Mouse (Mus musculus) embryonic facial prominence, embryonic 11.5 days (tissue): ENCODE results near the gene Lrmda. TPM values are rescaled to one million over a fixed set of nuclear protein-coding genes. Genes with fewer than 3 reads are reported as not detected.

ENCODE experiments used
- ATAC-seq: fragments of 200-750 bp; cut with Nextera tagmentation; replicated peaks from 2 replicates; pipeline ENCODE4 v1.8.0; 2017; ENCODE audit warnings: low read depth; ENCODE audit not compliant: insufficient number of reproducible peaks, low FRiP score, low TSS enrichment
- DNase-seq: peaks from one replicate; pipeline ENCODE4 v3.0.0-alpha.2; 2015; ENCODE audit warnings: low spot score
- H3K27ac ChIP-seq: fragments of 300-500 bp; sonication (generic); replicated peaks from 2 replicates; pipeline ENCODE4 v1.5.1; 2014; ENCODE audit warnings: mild to moderate bottlenecking, low read depth, low read length, control low read depth
- H3K27me3 ChIP-seq: fragments of 300-500 bp; sonication (generic); 2 replicates; pipeline ENCODE4 v1.6.1; 2014; ENCODE audit warnings: mild to moderate bottlenecking, low read length, moderate library complexity, mixed read lengths; ENCODE audit not compliant: control insufficient read depth, insufficient read depth
- H3K36me3 ChIP-seq: fragments of 300-500 bp; sonication (generic); replicated peaks from 2 replicates; pipeline ENCODE4 v1.6.1; 2014; ENCODE audit warnings: low read depth, mild to moderate bottlenecking, low read length, moderate library complexity, mixed read lengths; ENCODE audit not compliant: control insufficient read depth, insufficient read depth
- H3K4me1 ChIP-seq: fragments of 300-500 bp; sonication (generic); 2 replicates; pipeline ENCODE4 v1.6.1; 2014; ENCODE audit warnings: low read length, mixed read lengths; ENCODE audit not compliant: control insufficient read depth, insufficient read depth
- H3K4me2 ChIP-seq: fragments of 300-500 bp; sonication (generic); 2 replicates; pipeline ENCODE4 v1.6.1; 2014; ENCODE audit warnings: low read depth, mild to moderate bottlenecking, control low read depth, low read length, moderate library complexity
- H3K4me3 ChIP-seq: fragments of 300-500 bp; sonication (generic); 2 replicates; pipeline ENCODE4 v1.5.1; 2014; ENCODE audit warnings: low read depth, low read length, control low read depth
- H3K9ac ChIP-seq: fragments of 300-500 bp; sonication (generic); replicated peaks from 2 replicates; pipeline ENCODE4 v1.6.1; 2014; ENCODE audit warnings: mild to moderate bottlenecking, control low read depth, low read length
- H3K9me3 ChIP-seq: fragments of 300-500 bp; sonication (generic); replicated peaks from 2 replicates; pipeline ENCODE4 v1.6.1; 2016; ENCODE audit warnings: mild to moderate bottlenecking, low read length, inconsistent platforms, mixed read lengths; ENCODE audit not compliant: control insufficient read depth
- WGBS: fragments of 180-500 bp; shearing (Covaris S2); extraction: QIAGEN DNeasy Blood & Tissue Kit; methylation state at CpG from one replicate; pipeline ENCODE4 v1.1.7; 2014; 5-methylcytosine and 5-hydroxymethylcytosine counted together
- polyA plus RNA-seq: library from polyadenylated mRNA; unstranded; fragments of >200 nt; fragmentation: Nextera tagmentation; extraction: Ambion mirVana; gene quantifications from 2 replicates; pipeline ENCODE4 v1.2.1, GENCODE M21; 2014

Gene Lrmda
- polyA plus RNA-seq, 1 experiment from 2014 or later, result 0.22 TPM

DNA sequence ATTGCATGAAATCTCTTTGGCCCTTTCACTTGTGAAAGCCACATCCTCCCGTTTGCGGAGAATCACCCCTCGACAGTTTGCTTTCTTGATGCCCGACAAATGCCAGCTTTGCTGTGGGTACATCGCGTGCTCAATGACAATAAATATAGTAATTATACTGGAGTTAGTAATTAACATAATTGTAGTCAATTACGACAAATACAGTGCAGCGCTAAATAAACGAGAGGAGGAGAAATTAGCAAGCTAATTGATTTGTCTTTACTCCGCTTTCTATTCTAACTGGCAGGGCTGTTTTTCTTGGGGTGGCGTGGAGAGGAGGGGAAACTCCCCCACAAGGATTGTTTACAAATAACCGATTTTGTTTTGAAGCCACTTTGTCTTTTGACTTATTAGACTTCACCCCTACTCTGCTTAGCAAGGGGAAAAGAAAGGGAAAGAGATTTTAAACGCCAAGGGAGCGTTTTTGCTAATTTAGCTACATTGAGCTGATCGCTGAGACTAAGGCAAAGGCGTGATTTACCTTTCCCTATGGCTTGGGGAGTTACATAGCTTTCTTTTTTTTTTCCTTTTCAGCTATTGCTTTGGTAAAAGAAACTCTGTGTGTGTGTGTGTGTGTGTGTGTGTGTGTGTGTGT, 18.1 kb downstream of the Lrmda start:
- Histone ChIP-seq H3K4me1 (no peaks in the 10 kb centered on the region), H3K4me2 (no peak overlapping the region), H3K27ac (no peak overlapping the region), H3K4me3 (no peak overlapping the region), H3K36me3 (no peaks in the 10 kb centered on the region), H3K9me3 (no peaks in the 10 kb centered on the region), H3K27me3 (no peaks in the 10 kb centered on the region; the same call in 1 of the 2 replicates), H3K9ac (no peak overlapping the region)
- DNase-seq (no peak), ATAC-seq (no peak)
- WGBS, result 66% methylated on average over 16 of the region's 16 CpGs

DNA sequence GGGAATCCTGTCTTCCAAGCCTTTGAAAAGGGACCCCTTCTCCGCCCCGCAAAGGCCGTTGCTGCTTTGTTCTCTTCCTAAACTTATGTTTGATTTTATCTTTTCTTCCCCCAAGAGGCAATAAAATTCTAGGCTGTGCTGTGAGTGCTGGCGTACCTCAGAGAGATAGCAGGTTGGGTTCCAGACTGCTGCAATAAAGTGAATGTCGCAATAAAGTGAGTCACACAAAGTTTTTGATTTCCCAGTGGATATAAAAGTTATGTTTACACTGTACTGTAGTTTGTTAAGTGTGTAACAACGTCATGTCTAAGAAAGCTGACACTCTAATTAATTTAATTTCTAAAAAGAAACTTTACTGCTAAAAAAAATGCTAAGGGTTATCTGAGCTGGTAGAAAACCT, 22.6 kb downstream of the Lrmda start:
- Histone ChIP-seq H3K4me1 (no peaks in the 10 kb centered on the region), H3K36me3 (no peaks in the 10 kb centered on the region), H3K9me3 (no peaks in the 10 kb centered on the region), H3K4me3 (no peak overlapping the region), H3K4me2 (no peak overlapping the region), H3K27ac (no peak overlapping the region), H3K27me3 (no peaks in the 10 kb centered on the region), H3K9ac (no peak overlapping the region)
- DNase-seq, result no peak
- WGBS, result 89% methylated on average over 6 of the region's 6 CpGs
- ATAC-seq, result no peak

DNA sequence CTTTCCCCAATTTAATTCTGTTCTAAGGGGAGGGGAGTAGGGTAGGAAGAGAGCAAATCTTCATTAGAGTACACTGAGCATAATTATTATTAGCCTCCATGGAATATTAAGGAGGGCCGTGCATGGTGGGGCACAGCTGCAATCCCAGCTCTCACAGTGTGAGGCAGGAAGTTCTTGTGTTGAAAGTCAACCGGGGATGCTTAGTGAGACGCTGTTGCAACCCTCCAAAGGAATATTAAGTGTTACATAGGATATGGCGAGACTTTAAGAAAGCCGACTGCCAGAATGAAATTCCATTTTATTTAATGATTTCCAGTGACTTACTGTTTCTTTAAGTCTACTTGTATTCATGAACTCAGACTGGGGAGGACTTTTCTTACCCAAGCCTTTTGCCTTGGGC, 23.9 kb downstream of the Lrmda start:
- Histone ChIP-seq H3K4me1 (0 out of 2 replicates have a peak, but pooled peaks cover under 1% of the 10 kb centered on the region), H3K9me3 (no peaks in the 10 kb centered on the region), H3K36me3 (no peaks in the 10 kb centered on the region), H3K4me3 (no peak overlapping the region), H3K27me3 (no peaks in the 10 kb centered on the region), H3K4me2 (no peak overlapping the region), H3K27ac (no peak overlapping the region), H3K9ac (no peak overlapping the region)
- 82% methylated on average over 5 of the region's 5 CpGs for WGBS
- no peak for DNase-seq
- no peak for ATAC-seq

DNA sequence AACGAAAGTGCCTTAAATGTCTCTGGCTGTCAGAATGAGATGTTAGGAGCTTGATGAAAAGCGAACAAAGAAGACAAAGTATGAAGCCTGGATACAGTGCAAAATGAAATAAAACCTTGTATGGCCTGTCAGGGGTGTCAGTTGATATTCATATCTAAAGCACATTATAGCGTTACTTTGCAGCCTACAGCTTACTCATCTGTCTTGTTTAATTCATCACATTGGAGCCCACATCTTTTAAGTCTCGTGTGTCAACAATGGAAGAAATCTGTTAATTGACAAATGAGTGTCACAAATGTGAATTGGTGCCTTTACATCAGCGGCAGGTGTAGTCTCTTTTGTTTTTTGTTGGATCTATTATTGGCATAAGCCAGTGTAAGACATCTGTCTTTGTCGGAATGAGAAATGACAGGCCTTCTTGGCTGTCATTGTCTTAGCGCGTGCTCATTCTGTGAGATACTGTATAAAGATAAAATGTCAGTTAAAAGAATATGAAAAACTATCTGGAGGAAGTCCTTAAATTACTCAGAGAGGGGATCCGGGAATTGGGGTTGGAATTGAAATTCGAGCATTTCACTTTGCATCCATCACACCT, 26.8 kb downstream of the Lrmda start:
- H3K27me3 ChIP-seq, result no peaks in the 10 kb centered on the region
- no peaks in the 10 kb centered on the region for H3K36me3 ChIP-seq
- H3K9ac ChIP-seq, result no peak overlapping the region
- H3K4me2 ChIP-seq, result no peak overlapping the region
- H3K9me3 ChIP-seq, result no peaks in the 10 kb centered on the region
- DNase-seq (no peak), ATAC-seq (no peak)
- H3K27ac ChIP-seq, result no peak overlapping the region
- 78% methylated on average over 10 of the region's 10 CpGs for whole genome bisulfite sequencing
- H3K4me3 ChIP-seq, result no peak overlapping the region
- 0 out of 2 replicates have a peak, but pooled peaks cover 3% of the 10 kb centered on the region for H3K4me1 ChIP-seq

DNA sequence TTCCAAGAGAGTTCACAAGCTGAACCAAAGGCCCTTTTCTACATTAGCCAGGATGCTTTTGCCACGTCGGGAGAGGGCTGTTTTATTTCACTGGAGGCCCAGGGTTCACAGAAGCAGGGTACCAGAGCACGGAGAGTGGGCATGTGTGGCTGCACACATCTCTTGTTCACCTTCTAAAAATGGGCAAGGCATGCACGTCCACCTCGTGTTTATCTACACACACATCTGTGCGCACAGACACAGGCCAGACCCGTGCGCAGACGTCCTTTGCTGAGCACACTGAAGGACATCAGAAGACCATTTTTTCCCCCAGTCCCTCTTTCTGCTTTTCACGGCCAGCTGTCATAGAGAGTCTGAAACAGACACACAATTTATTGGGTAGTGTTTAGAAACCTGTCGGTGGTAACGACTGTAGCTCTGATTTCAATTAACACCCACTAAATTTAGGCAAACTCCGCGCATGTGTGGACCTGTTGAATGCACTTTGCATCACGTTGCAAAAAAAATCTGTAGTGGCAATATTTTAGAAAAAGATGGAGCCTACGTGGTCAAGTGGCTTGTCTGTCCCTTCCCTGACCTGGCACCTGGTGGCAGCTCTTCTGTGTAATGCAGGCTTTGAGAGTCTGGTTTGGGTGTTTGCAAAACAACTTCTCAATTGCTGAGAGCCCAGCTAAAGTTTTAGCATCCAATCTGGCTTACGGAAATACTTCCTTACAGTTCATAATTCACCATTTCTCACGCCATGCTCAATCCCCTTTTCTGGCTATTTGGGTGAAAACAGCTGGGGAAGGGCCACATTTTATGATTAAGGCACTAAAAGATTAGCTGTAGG, 28.8 kb downstream of the Lrmda start:
- no peak for ATAC-seq
- peak; percentile 20 for DNase-seq
- H3K9ac ChIP-seq, result no peak overlapping the region
- H3K4me2 ChIP-seq, result no peak overlapping the region
- 62% methylated on average over 18 of the region's 18 CpGs for WGBS
- no peaks in the 10 kb centered on the region for H3K9me3 ChIP-seq
- no peak overlapping the region for H3K4me3 ChIP-seq
- H3K27me3 ChIP-seq, result no peaks in the 10 kb centered on the region
- H3K4me1 ChIP-seq, result 0 out of 2 replicates have a peak, but pooled peaks cover 3% of the 10 kb centered on the region
- 0 out of 2 replicates have a peak overlapping the region, but pooled peaks have one; percentile 5 for H3K27ac ChIP-seq
- H3K36me3 ChIP-seq, result no peaks in the 10 kb centered on the region

DNA sequence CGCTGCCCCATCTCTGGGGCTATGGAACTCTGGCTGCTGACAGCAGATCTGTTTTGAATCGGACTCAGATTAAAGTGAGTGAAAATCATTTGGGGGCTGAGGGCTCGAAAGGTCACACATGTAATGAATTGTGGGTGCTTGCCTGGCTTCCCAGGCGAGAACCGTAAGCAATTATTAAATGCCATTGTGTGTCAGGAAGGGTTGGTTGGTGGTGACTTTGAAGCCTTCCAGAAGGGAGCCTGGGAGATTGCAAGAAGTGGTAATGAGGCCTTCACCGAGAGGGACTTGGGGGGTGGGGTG, 29.3 kb downstream of the Lrmda start:
- Histone ChIP-seq H3K27ac (no peak overlapping the region), H3K9ac (no peak overlapping the region), H3K4me3 (no peak overlapping the region), H3K4me2 (no peak overlapping the region), H3K9me3 (no peaks in the 10 kb centered on the region), H3K4me1 (0 out of 2 replicates have a peak, but pooled peaks cover 3% of the 10 kb centered on the region), H3K27me3 (no peaks in the 10 kb centered on the region), H3K36me3 (no peaks in the 10 kb centered on the region)
- peak; percentile 65 for DNase-seq
- ATAC-seq, result no peak
- WGBS, result 34% methylated on average over 6 of the region's 6 CpGs

DNA sequence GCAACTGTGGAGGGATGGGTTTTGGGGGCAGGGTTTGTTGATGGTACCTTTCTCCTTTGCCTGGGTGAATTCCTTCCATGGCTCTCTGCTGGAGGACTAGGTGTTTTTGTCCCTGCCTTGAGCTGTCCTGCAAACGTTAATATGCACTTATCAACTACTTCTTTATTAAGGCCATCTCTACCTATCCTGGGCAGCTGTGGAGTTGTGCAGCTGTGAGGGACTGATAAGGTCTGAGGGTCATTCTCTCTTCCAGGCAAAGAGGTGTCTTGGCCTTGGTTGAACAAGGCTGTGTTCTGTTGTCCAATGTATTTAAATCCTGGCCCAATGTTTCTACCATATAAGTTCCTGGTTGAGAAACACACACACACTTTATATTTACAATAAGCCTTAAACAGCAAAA, 29.8 kb downstream of the Lrmda start:
- 57% methylated on average over 1 of the region's 1 CpGs for WGBS
- H3K27ac ChIP-seq, result no peak overlapping the region
- no peak overlapping the region for H3K4me3 ChIP-seq
- no peak overlapping the region for H3K4me2 ChIP-seq
- no peak overlapping the region for H3K9ac ChIP-seq
- H3K36me3 ChIP-seq, result no peaks in the 10 kb centered on the region
- no peaks in the 10 kb centered on the region for H3K27me3 ChIP-seq
- no peak for DNase-seq
- ATAC-seq, result no peak
- no peaks in the 10 kb centered on the region for H3K9me3 ChIP-seq
- 0 out of 2 replicates have a peak, but pooled peaks cover 3% of the 10 kb centered on the region for H3K4me1 ChIP-seq
